Mouse (Mus musculus) midbrain, embryonic 11.5 days (tissue): ENCODE measurements around the gene Mettl14. TPM values are rescaled to one million over a fixed set of nuclear protein-coding genes. Genes with fewer than 3 reads are reported as not detected.

Source experiments
- ATAC-seq: fragments of 200-750 bp; cut with Nextera tagmentation; 2 replicates; pipeline ENCODE4 v1.8.0; 2017; ENCODE audit warnings: moderate TSS enrichment, moderate library complexity; ENCODE audit not compliant: low FRiP score
- DNase-seq: peaks from one replicate; pipeline ENCODE4 v3.0.0; 2015; ENCODE audit warnings: low spot score; ENCODE audit errors: missing footprints
- H3K27ac ChIP-seq: fragments of 300-500 bp; sonication (generic); 2 replicates; pipeline ENCODE4 v1.5.1; 2014; ENCODE audit warnings: low read depth, low read length
- H3K27me3 ChIP-seq: fragments of 300-500 bp; sonication (generic); 2 replicates; pipeline ENCODE4 v1.6.1; 2014; ENCODE audit warnings: mild to moderate bottlenecking, low read length, moderate library complexity, mixed read lengths; ENCODE audit not compliant: control insufficient read depth, insufficient read depth
- H3K36me3 ChIP-seq: fragments of 300-500 bp; sonication (generic); 2 replicates; pipeline ENCODE4 v1.6.1; 2014; ENCODE audit warnings: mild to moderate bottlenecking, low read length, moderate library complexity, mixed read lengths; ENCODE audit not compliant: control insufficient read depth, insufficient read depth
- H3K4me1 ChIP-seq: fragments of 300-500 bp; sonication (generic); 2 replicates; pipeline ENCODE4 v1.6.1; 2014; ENCODE audit warnings: low read length; ENCODE audit not compliant: control insufficient read depth, insufficient read depth
- H3K4me2 ChIP-seq: fragments of 300-500 bp; sonication (generic); 2 replicates; pipeline ENCODE4 v1.6.1; 2014; ENCODE audit warnings: mild to moderate bottlenecking, moderate library complexity
- H3K4me3 ChIP-seq: fragments of 300-500 bp; sonication (generic); 2 replicates; pipeline ENCODE4 v1.5.1; 2014; ENCODE audit warnings: low read depth, low read length
- H3K9ac ChIP-seq: fragments of 300-500 bp; sonication (generic); 2 replicates; pipeline ENCODE4 v1.6.1; 2014; ENCODE audit warnings: low read length
- H3K9me3 ChIP-seq: fragments of 300-500 bp; sonication (generic); 2 replicates; pipeline ENCODE4 v1.6.1; 2016; ENCODE audit warnings: low read length; ENCODE audit not compliant: control insufficient read depth
- WGBS: fragments of 180-500 bp; shearing (Covaris S2); extraction: QIAGEN DNeasy Blood & Tissue Kit; methylation state at CpG from one replicate; pipeline ENCODE4 v1.1.7; 2014; 5-methylcytosine and 5-hydroxymethylcytosine counted together
- polyA plus RNA-seq: library from polyadenylated mRNA; unstranded; fragments of >200 nt; fragmentation: Nextera tagmentation; extraction: Ambion mirVana; gene quantifications from 2 replicates; pipeline ENCODE4 v1.2.1, GENCODE M21; 2014

The Mettl14 gene
- polyA plus RNA-seq, 1 experiment from 2014 or later, result 34.8 TPM

DNA sequence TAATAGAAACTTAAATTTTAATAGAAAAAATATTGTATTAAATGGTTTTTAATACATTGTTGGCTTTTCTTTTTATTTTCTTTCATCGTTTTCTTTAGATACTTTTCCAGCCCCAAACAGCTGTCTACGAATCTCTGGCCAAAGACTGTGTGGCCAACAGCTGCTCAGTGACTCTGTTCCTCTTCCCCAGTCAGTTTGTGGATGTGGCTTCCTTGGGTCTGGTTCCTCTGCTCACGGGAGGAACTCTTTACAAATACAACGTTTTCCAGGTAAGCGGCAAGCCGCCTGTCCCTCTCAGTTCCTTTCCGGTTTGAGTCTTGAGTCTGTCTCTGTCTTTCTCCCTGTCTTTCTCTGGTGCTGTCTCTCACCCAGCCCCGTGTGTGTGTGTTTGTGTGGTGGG lies 35.3 kb downstream of the Mettl14 start:
- no peaks in the 10 kb centered on the region for H3K36me3 ChIP-seq
- 85% methylated on average over 8 of the region's 8 CpGs for WGBS
- no peak overlapping the region for H3K4me2 ChIP-seq
- DNase-seq (no peak), ATAC-seq (no peak)
- H3K27ac ChIP-seq, result no peak overlapping the region
- no peaks in the 10 kb centered on the region for H3K27me3 ChIP-seq
- no peaks in the 10 kb centered on the region for H3K4me1 ChIP-seq
- no peak overlapping the region for H3K9ac ChIP-seq
- no peak overlapping the region for H3K4me3 ChIP-seq
- no peaks in the 10 kb centered on the region for H3K9me3 ChIP-seq

DNA sequence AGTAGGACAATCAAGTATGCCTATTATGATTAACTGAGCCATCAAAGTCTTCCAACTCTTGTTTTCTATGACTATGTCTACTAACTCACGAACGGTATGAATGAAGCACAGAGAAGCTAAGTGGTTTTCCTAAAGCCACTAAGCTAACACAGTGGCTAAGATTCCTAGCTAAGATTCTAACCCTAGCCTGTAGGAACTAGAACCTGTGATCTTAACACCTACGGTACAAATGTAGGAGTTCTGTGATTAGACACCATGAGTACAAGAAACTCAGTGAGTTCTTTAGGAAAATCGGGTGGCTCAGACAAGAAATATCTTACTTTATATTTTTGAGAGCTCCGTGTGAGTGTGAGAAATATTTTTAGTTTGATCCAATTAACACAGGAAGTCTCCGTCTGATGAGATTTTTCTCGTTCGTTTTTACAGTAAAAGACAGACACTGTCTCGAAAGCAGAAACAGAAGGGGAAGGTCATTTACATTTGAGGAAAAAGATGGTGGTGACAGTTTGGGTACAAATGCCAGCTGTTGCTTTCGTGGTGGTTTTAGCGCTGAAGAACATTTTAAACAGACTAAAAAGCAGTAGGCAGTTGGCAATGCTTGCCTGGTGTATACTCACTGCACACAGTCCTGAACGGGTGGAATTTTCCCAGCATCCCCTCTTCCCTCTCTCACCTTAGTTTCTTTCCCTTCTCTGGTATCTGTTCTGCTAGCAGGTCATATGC lies 37.7 kb downstream of the Mettl14 start:
- H3K4me3 ChIP-seq, result no peak overlapping the region
- no peaks in the 10 kb centered on the region for H3K36me3 ChIP-seq
- H3K9ac ChIP-seq, result no peak overlapping the region
- H3K27me3 ChIP-seq, result no peaks in the 10 kb centered on the region
- no peaks in the 10 kb centered on the region for H3K9me3 ChIP-seq
- H3K4me1 ChIP-seq, result no peaks in the 10 kb centered on the region
- WGBS, result 93% methylated on average over 12 of the region's 12 CpGs
- H3K4me2 ChIP-seq, result no peak overlapping the region
- ATAC-seq, result no peak
- H3K27ac ChIP-seq, result no peak overlapping the region
- no peak for DNase-seq

DNA sequence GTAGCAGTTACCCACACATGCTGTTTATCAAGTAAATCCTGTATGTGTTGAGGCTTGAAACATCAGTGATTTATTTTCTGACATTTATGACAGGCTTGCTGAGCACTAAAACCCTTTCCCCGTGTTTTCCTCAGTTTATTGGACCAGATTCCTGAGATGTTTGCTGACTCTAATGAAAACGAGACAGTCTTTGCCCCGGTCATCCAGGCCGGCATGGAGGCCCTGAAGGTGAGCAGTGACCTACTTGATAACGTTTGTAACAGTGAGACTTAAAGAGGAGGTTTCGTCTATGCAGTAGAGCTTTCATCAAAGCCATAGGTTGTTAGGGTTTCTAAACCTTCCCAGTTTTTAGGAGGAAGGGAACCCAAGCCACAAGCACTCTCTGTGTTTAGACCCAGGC lies 42.2 kb downstream of the Mettl14 start:
- Histone ChIP-seq H3K27me3 (no peaks in the 10 kb centered on the region), H3K9ac (no peak overlapping the region), H3K4me2 (no peak overlapping the region), H3K27ac (no peak overlapping the region), H3K4me3 (no peak overlapping the region), H3K9me3 (no peaks in the 10 kb centered on the region), H3K36me3 (no peaks in the 10 kb centered on the region), H3K4me1 (no peaks in the 10 kb centered on the region)
- DNase-seq, result no peak
- ATAC-seq, result no peak
- WGBS, result 85% methylated on average over 6 of the region's 6 CpGs

DNA sequence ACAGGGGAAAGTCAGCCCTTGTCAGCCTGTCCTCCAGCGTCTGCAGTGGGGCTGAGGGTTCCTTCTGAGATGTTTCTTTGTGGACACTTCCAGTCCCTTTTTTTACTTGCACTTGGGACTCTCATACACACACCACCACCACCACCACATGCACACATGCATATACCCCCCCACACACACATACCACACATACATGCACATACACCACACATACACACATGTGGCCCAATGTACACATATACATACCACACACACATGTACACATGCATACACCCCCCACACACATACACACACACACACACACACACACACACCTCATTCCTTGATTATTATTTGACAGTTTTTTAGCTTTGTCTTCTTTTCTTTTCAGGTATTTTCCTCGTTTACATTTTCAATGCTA lies 44.9 kb downstream of the Mettl14 start:
- no peaks in the 10 kb centered on the region for H3K4me1 ChIP-seq
- no peak for DNase-seq
- H3K36me3 ChIP-seq, result no peaks in the 10 kb centered on the region
- no peaks in the 10 kb centered on the region for H3K9me3 ChIP-seq
- no peaks in the 10 kb centered on the region for H3K27me3 ChIP-seq
- H3K4me3 ChIP-seq, result no peak overlapping the region
- no peak for ATAC-seq
- WGBS, result 70% methylated on average over 2 of the region's 2 CpGs
- no peak overlapping the region for H3K27ac ChIP-seq
- no peak overlapping the region for H3K9ac ChIP-seq
- no peak overlapping the region for H3K4me2 ChIP-seq

DNA sequence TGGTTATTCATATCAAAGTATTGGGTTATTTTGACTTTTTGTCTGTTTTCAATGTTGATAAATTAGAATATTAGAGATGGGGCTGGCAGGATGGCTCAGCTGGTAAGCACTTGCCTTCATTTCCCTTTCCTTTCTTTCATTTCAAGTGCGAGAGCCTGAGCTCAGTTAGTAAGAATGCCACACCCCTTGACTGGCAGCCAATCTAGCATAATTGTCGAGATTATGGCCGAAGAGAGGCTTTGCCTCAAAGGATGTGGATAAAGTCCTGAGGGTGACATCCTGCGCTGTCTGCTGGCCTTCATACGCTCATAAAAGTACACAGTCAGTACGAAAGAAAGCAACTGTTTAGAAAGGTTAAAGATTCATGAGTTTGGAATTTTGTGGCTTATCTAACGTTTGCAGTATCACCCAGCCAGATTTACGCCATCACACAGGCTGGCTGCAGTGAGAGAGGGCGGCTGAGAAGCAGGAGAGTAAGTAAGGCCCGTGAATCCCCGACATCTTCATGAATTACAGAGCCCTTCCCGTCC lies 47.2 kb downstream of the Mettl14 start:
- H3K9me3 ChIP-seq, result no peaks in the 10 kb centered on the region
- H3K4me1 ChIP-seq, result no peaks in the 10 kb centered on the region
- no peak overlapping the region for H3K4me3 ChIP-seq
- no peaks in the 10 kb centered on the region for H3K27me3 ChIP-seq
- DNase-seq, result no peak
- H3K4me2 ChIP-seq, result no peak overlapping the region
- H3K36me3 ChIP-seq, result no peaks in the 10 kb centered on the region
- H3K9ac ChIP-seq, result no peak overlapping the region
- ATAC-seq, result no peak
- 86% methylated on average over 12 of the region's 12 CpGs for WGBS
- no peak overlapping the region for H3K27ac ChIP-seq

DNA sequence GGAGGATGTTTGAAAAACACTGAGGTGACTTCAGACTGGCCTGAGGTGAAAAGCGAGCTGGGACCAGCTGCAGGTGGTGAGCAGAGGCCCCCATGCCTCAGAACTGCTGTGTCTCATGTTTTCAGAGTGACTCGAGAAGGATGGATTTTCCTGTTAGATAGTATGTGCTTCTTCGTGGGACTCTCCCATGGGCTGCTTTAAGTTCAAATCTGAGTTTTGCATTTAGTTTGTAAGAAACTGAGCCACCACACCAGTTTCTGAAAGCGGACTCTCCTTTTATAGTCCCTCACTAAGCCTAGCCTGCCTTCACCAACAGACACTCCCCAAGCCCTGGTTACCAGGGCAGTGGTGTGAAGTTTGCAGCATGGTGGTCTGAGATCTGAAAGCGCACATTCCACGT lies 48.1 kb downstream of the Mettl14 start:
- ATAC-seq, result no peak
- WGBS, result 81% methylated on average over 6 of the region's 6 CpGs
- H3K36me3 ChIP-seq, result no peaks in the 10 kb centered on the region

DNA sequence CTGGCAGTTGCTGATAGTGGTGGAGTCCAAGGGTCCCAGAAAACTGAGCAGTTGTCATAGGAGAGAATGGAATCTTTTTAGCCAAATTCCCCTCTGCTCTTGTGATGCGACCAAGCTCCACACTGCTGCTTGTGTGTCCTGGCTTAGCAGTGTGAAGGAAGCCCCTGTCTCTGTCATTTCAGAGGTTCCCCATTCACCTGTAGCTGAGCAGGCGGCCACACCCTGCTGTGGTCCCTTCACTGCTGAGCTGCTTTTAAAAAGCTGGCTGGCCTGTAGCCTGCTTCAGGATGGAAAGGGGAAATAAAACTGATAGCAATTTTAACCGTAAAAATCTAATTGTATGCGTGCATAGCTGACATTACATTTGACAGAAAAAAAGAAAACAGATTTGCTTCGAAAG lies 49.0 kb downstream of the Mettl14 start:
- ATAC-seq, result no peak
- Histone ChIP-seq H3K4me2 (no peak overlapping the region), H3K4me3 (no peak overlapping the region), H3K9me3 (no peaks in the 10 kb centered on the region), H3K36me3 (no peaks in the 10 kb centered on the region), H3K4me1 (no peaks in the 10 kb centered on the region), H3K27me3 (no peaks in the 10 kb centered on the region), H3K9ac (no peak overlapping the region), H3K27ac (no peak overlapping the region)
- DNase-seq, result no peak
- 76% methylated on average over 5 of the region's 5 CpGs for WGBS

More for the DNA sequence above, 48.1 kb downstream of the Mettl14 start:
- H3K4me2 ChIP-seq, result no peak overlapping the region
- no peak overlapping the region for H3K4me3 ChIP-seq
- no peak overlapping the region for H3K27ac ChIP-seq
- DNase-seq, result no peak
- H3K9me3 ChIP-seq, result no peaks in the 10 kb centered on the region
- H3K9ac ChIP-seq, result no peak overlapping the region
- no peaks in the 10 kb centered on the region for H3K4me1 ChIP-seq
- H3K27me3 ChIP-seq, result no peaks in the 10 kb centered on the region

DNA sequence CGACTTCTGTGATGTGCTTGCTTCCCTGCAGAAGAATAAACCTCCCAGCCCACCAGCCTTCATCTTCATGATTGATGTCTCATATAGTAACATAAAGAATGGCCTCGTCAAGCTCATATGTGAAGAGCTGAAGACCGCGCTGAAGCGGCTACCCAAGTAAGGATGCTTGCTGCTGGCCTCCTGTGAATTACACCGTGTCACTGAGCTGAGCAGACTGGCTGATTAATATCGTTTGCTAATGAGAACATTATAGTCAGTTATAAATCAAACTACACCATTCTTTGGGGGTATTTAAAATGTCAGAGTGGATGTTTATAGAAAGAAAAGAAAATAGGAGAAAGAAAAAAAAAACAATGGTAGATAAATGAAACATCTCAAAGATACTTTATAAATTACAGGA lies 49.5 kb downstream of the Mettl14 start:
- DNase-seq, result no peak
- 88% methylated on average over 7 of the region's 7 CpGs for WGBS

DNA sequence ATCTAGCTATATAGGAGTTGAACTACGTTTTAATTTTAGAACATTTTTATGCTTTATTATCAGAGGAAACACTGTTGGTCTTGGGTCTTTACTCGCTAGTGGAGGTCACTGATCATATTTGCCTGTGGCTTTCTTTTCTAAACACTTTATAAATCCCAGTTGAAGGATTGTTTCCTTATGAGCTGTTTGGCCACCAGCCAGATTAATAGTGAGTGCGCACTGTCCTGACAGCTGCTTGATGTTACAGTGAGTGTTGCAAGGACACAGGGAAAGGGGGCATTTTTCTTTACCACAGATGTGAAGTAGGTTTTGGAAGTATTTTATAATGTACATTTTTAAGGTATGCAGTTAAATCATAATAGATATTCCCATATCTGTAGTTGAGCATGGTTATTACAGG lies 50.4 kb downstream of the Mettl14 start:
- H3K9me3 ChIP-seq, result no peaks in the 10 kb centered on the region
- H3K4me1 ChIP-seq, result no peaks in the 10 kb centered on the region
- H3K4me3 ChIP-seq, result no peak overlapping the region
- no peak overlapping the region for H3K27ac ChIP-seq
- H3K36me3 ChIP-seq, result no peaks in the 10 kb centered on the region
- no peak overlapping the region for H3K4me2 ChIP-seq
- no peaks in the 10 kb centered on the region for H3K27me3 ChIP-seq
- ATAC-seq, result no peak
- WGBS, result 82% methylated on average over 3 of the region's 3 CpGs
- H3K9ac ChIP-seq, result no peak overlapping the region
- no peak for DNase-seq

More for the DNA sequence above, 49.5 kb downstream of the Mettl14 start:
- no peak overlapping the region for H3K4me3 ChIP-seq
- H3K27ac ChIP-seq, result no peak overlapping the region
- no peak overlapping the region for H3K4me2 ChIP-seq
- no peaks in the 10 kb centered on the region for H3K4me1 ChIP-seq
- no peaks in the 10 kb centered on the region for H3K36me3 ChIP-seq
- no peaks in the 10 kb centered on the region for H3K9me3 ChIP-seq
- H3K27me3 ChIP-seq, result no peaks in the 10 kb centered on the region
- ATAC-seq, result no peak
- H3K9ac ChIP-seq, result no peak overlapping the region
